9 mouse cellular contexts compared by ENCODE assay signal in the genomic region with DNA sequence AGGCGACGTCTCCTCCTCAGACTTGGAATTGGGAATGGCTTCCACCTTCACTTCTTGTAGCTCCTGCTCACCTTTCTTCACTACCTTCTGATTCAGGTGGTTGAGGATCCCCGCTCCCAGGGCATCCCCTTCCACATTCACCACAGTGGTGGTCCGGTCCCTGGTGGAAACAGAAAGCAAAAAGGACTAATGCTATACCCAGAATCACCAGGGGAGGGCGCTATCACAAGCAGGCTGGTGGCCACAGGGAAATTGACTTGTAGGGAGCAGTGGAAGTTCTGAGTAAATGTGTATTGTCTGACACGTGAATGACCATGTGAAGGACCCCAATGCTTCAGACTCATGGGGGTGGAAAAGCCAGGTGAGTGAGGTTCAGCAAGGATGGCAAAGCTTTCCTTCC. TPM values are rescaled to one million over a fixed set of nuclear protein-coding genes. Genes with fewer than 3 reads are reported as not detected.
A peak's percentile ranks its signal among the peaks of the same experiment; 100 is the strongest.
DNase-seq lines count a peak whose midpoint lies in the region; ATAC-seq lines count a peak whose summit lies in the region.
"Had no signal": no experiment of that assay in that cellular context is flagged by ENCODE, and none has a peak within 500 bp of the region (broad histone marks: within the 10 kb centered on the region; RNA-seq: fewer than 3 reads in every experiment).

No protein-coding gene starts in this region.

- no peak overlapping the region for H3K9ac ChIP-seq in forebrain, embryonic 11.5 days (ENCODE audit: low read length)
- no peak overlapping the region for H3K9ac ChIP-seq in forebrain, embryonic 14.5 days (ENCODE audit: low read length)
- H3K9ac ChIP-seq: heart, embryonic 15.5 days had no signal

- peaks cover 2% of the 10 kb centered on the region; the same call in 1 of the 2 replicates for H3K36me3 ChIP-seq in forebrain, embryonic 11.5 days (ENCODE audit: control insufficient read depth, insufficient read depth, low read length)
- peaks cover 53% of the 10 kb centered on the region for H3K36me3 ChIP-seq in forebrain, embryonic 14.5 days (ENCODE audit: control insufficient read depth, insufficient read depth, low read length)

- H3K4me1 ChIP-seq in forebrain, embryonic 11.5 days (replicated peaks; ENCODE audit: control insufficient read depth, insufficient read depth, low read length) = no peaks in the 10 kb centered on the region
- no peaks in the 10 kb centered on the region for H3K4me1 ChIP-seq in forebrain, embryonic 14.5 days (ENCODE audit: control insufficient read depth, insufficient read depth, low read length)

- H3K4me2 ChIP-seq in forebrain, embryonic 11.5 days (ENCODE audit: low read depth, low read length, severe bottlenecking) = no peak overlapping the region
- H3K4me2 ChIP-seq in forebrain, embryonic 14.5 days (ENCODE audit: low read length) = no peak overlapping the region
- H3K4me2 ChIP-seq: heart, embryonic 15.5 days had no signal

- H3K4me3 ChIP-seq in forebrain, embryonic 11.5 days (ENCODE audit: low read depth, low read length) = no peak overlapping the region
- H3K4me3 ChIP-seq in forebrain, embryonic 14.5 days (ENCODE audit: low read depth, low read length) = no peak overlapping the region
- H3K4me3 ChIP-seq: heart, embryonic 15.5 days had no signal

- H3K9me3 ChIP-seq in forebrain, embryonic 11.5 days (ENCODE audit: control insufficient read depth, low read length) = no peaks in the 10 kb centered on the region
- no peaks in the 10 kb centered on the region for H3K9me3 ChIP-seq in forebrain, embryonic 14.5 days (replicated peaks; ENCODE audit: control insufficient read depth, low read length)
- H3K9me3 ChIP-seq: heart, embryonic 15.5 days had no signal

- WGBS in forebrain, embryonic 11.5 days = 72% methylated on average over 6 of the region's 6 CpGs
- 71% methylated on average over 6 of the region's 6 CpGs for WGBS in forebrain, embryonic 14.5 days

- peak; percentile 63 for DNase-seq in forebrain, embryonic 11.5 days (ENCODE audit: low spot score)
- no peak for DNase-seq in forebrain, embryonic 14.5 days (ENCODE audit: low spot score)
- DNase-seq in right cerebral cortex, postnatal 14 days = peak; percentile 59
- no peak for DNase-seq in right cerebral cortex, adult 18-20 months
- peak; percentile 58 to 71 for DNase-seq in cerebellum, postnatal 25 days
- DNase-seq in kidney, postnatal 14 days = peak; percentile 16
- peak; percentile 37 for DNase-seq in mesoderm, embryonic 11.5 days (ENCODE audit: low read depth, low spot score)
- DNase-seq in yolk sac, embryonic 10.5 days (ENCODE audit: low spot score) = no peak

- no peak for ATAC-seq in forebrain, embryonic 11.5 days (replicated peaks; ENCODE audit: low FRiP score)
- ATAC-seq in forebrain, embryonic 14.5 days = no peak

- H3K27me3 ChIP-seq in forebrain, embryonic 11.5 days (ENCODE audit: control insufficient read depth, insufficient read depth, low read length) = no peaks in the 10 kb centered on the region
- H3K27me3 ChIP-seq in forebrain, embryonic 14.5 days (replicated peaks; ENCODE audit: control insufficient read depth, insufficient read depth, low read length) = no peaks in the 10 kb centered on the region
- H3K27me3 ChIP-seq: heart, embryonic 15.5 days had no signal

- H3K27ac ChIP-seq in forebrain, embryonic 11.5 days (ENCODE audit: low read depth, low read length) = no peak overlapping the region
- H3K27ac ChIP-seq in forebrain, embryonic 14.5 days (ENCODE audit: low read depth, low read length) = no peak overlapping the region
- H3K27ac ChIP-seq: heart, embryonic 15.5 days had no signal

RNA-seq across cellular contexts. Expression of a gene that starts 28.2 kb away (rescaled TPM):
- polyA plus RNA-seq in forebrain, embryonic 11.5 days (2014; fragmentation: Nextera tagmentation; extraction: Ambion mirVana) = 27.3 and 28.3 TPM in 2 replicates
- 42.7 and 53.3 TPM in 2 replicates for polyA plus RNA-seq in forebrain, embryonic 14.5 days (2014; fragmentation: Nextera tagmentation; extraction: Ambion mirVana)

RNA-seq across cellular contexts. Expression of a gene that starts 55.1 kb away (rescaled TPM):
- polyA plus RNA-seq in forebrain, embryonic 11.5 days (2014; fragmentation: Nextera tagmentation; extraction: Ambion mirVana) = 41.0 and 41.1 TPM in 2 replicates
- 24.9 and 27.9 TPM in 2 replicates for polyA plus RNA-seq in forebrain, embryonic 14.5 days (2014; fragmentation: Nextera tagmentation; extraction: Ambion mirVana)

Comparison
In these comparisons a context has a peak if more than half of its experiments do, and no peak if none do; other contexts are left out.
1. DNase-seq: peak in forebrain, embryonic 11.5 days (single experiment), right cerebral cortex, postnatal 14 days (single experiment), cerebellum, postnatal 25 days (2 of 2), kidney, postnatal 14 days (single experiment) and mesoderm, embryonic 11.5 days (single experiment); none in forebrain, embryonic 14.5 days (single experiment), right cerebral cortex, adult 18-20 months (single experiment) and yolk sac, embryonic 10.5 days (single experiment).